Mouse (Mus musculus) limb, embryonic 15.5 days (tissue): Measurements from ENCODE around the gene Ltb. TPM values are rescaled to one million over a fixed set of nuclear protein-coding genes. Genes with fewer than 3 reads are reported as not detected.

Experiments used
- ATAC-seq: fragments of 200-750 bp; cut with Nextera tagmentation; 2 replicates; pipeline ENCODE4 v1.8.0; 2017; ENCODE audit warnings: low read depth, moderate TSS enrichment; ENCODE audit not compliant: insufficient number of reproducible peaks, low FRiP score, low TSS enrichment
- H3K27ac ChIP-seq: fragments of 300-500 bp; sonication (generic); 2 replicates; pipeline ENCODE4 v1.5.1; 2015; ENCODE audit warnings: moderate library complexity, mild to moderate bottlenecking, inconsistent platforms
- H3K27me3 ChIP-seq: fragments of 300-500 bp; sonication (generic); 2 replicates; pipeline ENCODE4 v1.6.1; 2015; ENCODE audit warnings: inconsistent platforms
- H3K36me3 ChIP-seq: fragments of 300-500 bp; sonication (generic); 2 replicates; pipeline ENCODE4 v1.6.1; 2015; ENCODE audit warnings: inconsistent platforms
- H3K4me1 ChIP-seq: fragments of 300-500 bp; sonication (generic); 2 replicates; pipeline ENCODE4 v1.6.1; 2015; ENCODE audit warnings: inconsistent platforms
- H3K4me2 ChIP-seq: fragments of 300-500 bp; sonication (generic); 2 replicates; pipeline ENCODE4 v1.6.1; 2015; ENCODE audit warnings: mild to moderate bottlenecking, inconsistent platforms
- H3K4me3 ChIP-seq: fragments of 300-500 bp; sonication (generic); 2 replicates; pipeline ENCODE4 v1.5.1; 2015; ENCODE audit warnings: mild to moderate bottlenecking, inconsistent platforms
- H3K9ac ChIP-seq: fragments of 300-500 bp; sonication (generic); 2 replicates; pipeline ENCODE4 v1.6.1; 2015; ENCODE audit warnings: inconsistent platforms
- H3K9me3 ChIP-seq: fragments of 300-500 bp; sonication (generic); 2 replicates; pipeline ENCODE4 v1.6.1; 2016; ENCODE audit warnings: inconsistent platforms
- WGBS: fragments of 180-500 bp; shearing (Covaris S2); methylation state at CpG from one replicate; pipeline ENCODE4 v1.1.7; 2015; 5-methylcytosine and 5-hydroxymethylcytosine counted together
- polyA plus RNA-seq: library from polyadenylated mRNA; unstranded; fragments of >200 nt; fragmentation: Nextera tagmentation; extraction: Ambion mirVana; gene quantifications from 2 replicates; pipeline ENCODE4 v1.2.1, GENCODE M21; 2015

The Ltb gene
- polyA plus RNA-seq, 1 experiment from 2014 or later, result 1.2 TPM

GRCm38 (mm10) chr17:35197126-35197525 is 2.9 kb downstream of the Ltb start:
- H3K9ac ChIP-seq, result no peak overlapping the region
- no peak for ATAC-seq
- peaks cover 26% of the 10 kb centered on the region for H3K4me1 ChIP-seq
- no peak overlapping the region for H3K27ac ChIP-seq
- H3K4me2 ChIP-seq, result no peak overlapping the region
- WGBS, result 35% methylated on average over 6 of the region's 6 CpGs
- no peak overlapping the region for H3K4me3 ChIP-seq
- H3K36me3 ChIP-seq, result no peaks in the 10 kb centered on the region
- peaks cover 57% of the 10 kb centered on the region for H3K27me3 ChIP-seq
- no peaks in the 10 kb centered on the region for H3K9me3 ChIP-seq

- Histone ChIP-seq H3K9ac (no peak overlapping the region), H3K27ac (no peak overlapping the region), H3K4me2 (no peak overlapping the region), H3K36me3 (no peaks in the 10 kb centered on the region), H3K27me3 (peaks cover 64% of the 10 kb centered on the region), H3K9me3 (no peaks in the 10 kb centered on the region), H3K4me1 (peaks cover 26% of the 10 kb centered on the region), H3K4me3 (no peak overlapping the region)
- WGBS, result 48% methylated on average over 7 of the region's 7 CpGs
- ATAC-seq, result no peak
Measured at GRCm38 (mm10) chr17:35198029-35198428, 3.8 kb downstream of the Ltb start.

- no peaks in the 10 kb centered on the region for H3K9me3 ChIP-seq
- no peak overlapping the region for H3K27ac ChIP-seq
- H3K9ac ChIP-seq, result no peak overlapping the region
- no peak for ATAC-seq
- WGBS, result 27% methylated on average over 8 of the region's 8 CpGs
- no peak overlapping the region for H3K4me2 ChIP-seq
- no peak overlapping the region for H3K4me3 ChIP-seq
- no peaks in the 10 kb centered on the region for H3K36me3 ChIP-seq
- H3K4me1 ChIP-seq, result peaks cover 26% of the 10 kb centered on the region
- peaks cover 69% of the 10 kb centered on the region for H3K27me3 ChIP-seq
Measured at GRCm38 (mm10) chr17:35198946-35199345, 4.7 kb downstream of the Ltb start.

DNA sequence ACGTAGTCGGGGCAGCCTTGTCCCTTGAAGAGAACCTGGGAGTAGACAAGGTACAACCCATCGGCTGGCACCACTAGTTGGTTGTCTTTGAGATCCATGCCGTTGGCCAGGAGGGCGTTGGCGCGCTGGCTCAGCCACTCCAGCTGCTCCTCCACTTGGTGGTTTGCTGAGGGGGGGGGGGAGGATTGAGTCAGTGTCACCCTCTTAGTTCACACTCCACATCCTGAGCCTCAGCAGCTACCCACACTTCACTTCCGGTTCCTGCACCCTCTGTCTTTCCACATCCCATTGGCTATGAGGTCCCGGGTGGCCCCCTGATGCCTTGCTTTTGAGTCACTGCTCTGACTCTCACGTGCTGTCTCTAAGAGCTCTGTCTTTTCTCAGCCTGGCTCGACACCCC is 6.2 kb downstream of the Ltb start:
- H3K27me3 ChIP-seq, result peaks cover 67% of the 10 kb centered on the region
- H3K4me2 ChIP-seq, result no peak overlapping the region
- peaks cover 14% of the 10 kb centered on the region for H3K4me1 ChIP-seq
- H3K9ac ChIP-seq, result no peak overlapping the region
- ATAC-seq, result no peak
- H3K4me3 ChIP-seq, result no peak overlapping the region
- no peak overlapping the region for H3K27ac ChIP-seq
- H3K36me3 ChIP-seq, result no peaks in the 10 kb centered on the region
- H3K9me3 ChIP-seq, result no peaks in the 10 kb centered on the region
- 85% methylated on average over 10 of the region's 11 CpGs for WGBS

GRCm38 (mm10) chr17:35201128-35201527 is 6.9 kb downstream of the Ltb start:
- H3K27me3 ChIP-seq, result peaks cover 60% of the 10 kb centered on the region
- H3K9me3 ChIP-seq, result no peaks in the 10 kb centered on the region
- H3K4me3 ChIP-seq, result peak overlapping the region; percentile 12; the same call in 1 of the 2 replicates
- WGBS, result 77% methylated on average over 11 of the region's 11 CpGs
- no peak overlapping the region for H3K4me2 ChIP-seq
- H3K9ac ChIP-seq, result no peak overlapping the region
- H3K4me1 ChIP-seq, result peaks cover 7% of the 10 kb centered on the region; the same call in 1 of the 2 replicates
- H3K27ac ChIP-seq, result no peak overlapping the region
- ATAC-seq, result no peak
- no peaks in the 10 kb centered on the region for H3K36me3 ChIP-seq

GRCm38 (mm10) chr17:35201787-35202186 is 7.5 kb downstream of the Ltb start, which contains the start of gene Tnf:
Gene Tnf (minus strand): TSS chr17:35202007.
- H3K4me3 ChIP-seq, result peak within 1 kb of the TSS; percentile 12; the same call in 1 of the 2 replicates
- H3K4me2 ChIP-seq, result 0 out of 2 replicates have a peak within 1 kb of the TSS, but pooled peaks have one; percentile 5
- H3K27me3 ChIP-seq, result peaks cover 54% of the 10 kb centered on the region

DNA sequence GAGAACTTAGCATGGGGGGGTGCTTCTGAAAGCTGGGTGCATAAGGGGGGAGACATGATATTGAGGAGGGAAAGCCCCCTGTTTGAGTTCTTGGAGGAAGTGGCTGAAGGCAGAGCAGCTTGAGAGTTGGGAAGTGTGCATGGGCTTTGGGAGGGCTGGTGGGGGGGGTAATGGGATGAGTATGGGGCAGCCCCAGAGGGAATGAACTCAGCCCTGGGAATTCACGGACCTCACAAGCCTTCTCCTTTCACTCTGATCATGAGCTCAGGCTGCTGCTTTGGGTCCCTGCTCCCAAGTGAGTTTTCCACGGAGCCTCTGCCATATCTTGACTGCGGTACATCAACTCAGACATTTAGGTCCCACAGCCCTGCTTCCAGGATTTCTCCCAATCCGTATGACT is 8.2 kb downstream of the Ltb start:
- H3K9me3 ChIP-seq, result no peaks in the 10 kb centered on the region
- H3K9ac ChIP-seq, result no peak overlapping the region
- peaks cover 4% of the 10 kb centered on the region; the same call in 1 of the 2 replicates for H3K4me1 ChIP-seq
- no peak overlapping the region for H3K4me2 ChIP-seq
- H3K27me3 ChIP-seq, result peaks cover 51% of the 10 kb centered on the region
- H3K36me3 ChIP-seq, result no peaks in the 10 kb centered on the region
- ATAC-seq, result no peak
- WGBS, result 71% methylated on average over 4 of the region's 4 CpGs
- H3K4me3 ChIP-seq, result no peak overlapping the region
- no peak overlapping the region for H3K27ac ChIP-seq

More at GRCm38 (mm10) chr17:35201787-35202186, 7.5 kb downstream of the Ltb start, which contains the start of gene Tnf:
- no peak within 1 kb of the TSS for H3K9ac ChIP-seq
- no peaks in the 10 kb centered on the region for H3K9me3 ChIP-seq
- H3K4me1 ChIP-seq, result peaks cover 4% of the 10 kb centered on the region; the same call in 1 of the 2 replicates
- ATAC-seq, result no peak
- H3K27ac ChIP-seq, result no peak within 1 kb of the TSS
- H3K36me3 ChIP-seq, result no peaks in the 10 kb centered on the region
- WGBS, result 23% methylated on average over 13 of the region's 13 CpGs

DNA sequence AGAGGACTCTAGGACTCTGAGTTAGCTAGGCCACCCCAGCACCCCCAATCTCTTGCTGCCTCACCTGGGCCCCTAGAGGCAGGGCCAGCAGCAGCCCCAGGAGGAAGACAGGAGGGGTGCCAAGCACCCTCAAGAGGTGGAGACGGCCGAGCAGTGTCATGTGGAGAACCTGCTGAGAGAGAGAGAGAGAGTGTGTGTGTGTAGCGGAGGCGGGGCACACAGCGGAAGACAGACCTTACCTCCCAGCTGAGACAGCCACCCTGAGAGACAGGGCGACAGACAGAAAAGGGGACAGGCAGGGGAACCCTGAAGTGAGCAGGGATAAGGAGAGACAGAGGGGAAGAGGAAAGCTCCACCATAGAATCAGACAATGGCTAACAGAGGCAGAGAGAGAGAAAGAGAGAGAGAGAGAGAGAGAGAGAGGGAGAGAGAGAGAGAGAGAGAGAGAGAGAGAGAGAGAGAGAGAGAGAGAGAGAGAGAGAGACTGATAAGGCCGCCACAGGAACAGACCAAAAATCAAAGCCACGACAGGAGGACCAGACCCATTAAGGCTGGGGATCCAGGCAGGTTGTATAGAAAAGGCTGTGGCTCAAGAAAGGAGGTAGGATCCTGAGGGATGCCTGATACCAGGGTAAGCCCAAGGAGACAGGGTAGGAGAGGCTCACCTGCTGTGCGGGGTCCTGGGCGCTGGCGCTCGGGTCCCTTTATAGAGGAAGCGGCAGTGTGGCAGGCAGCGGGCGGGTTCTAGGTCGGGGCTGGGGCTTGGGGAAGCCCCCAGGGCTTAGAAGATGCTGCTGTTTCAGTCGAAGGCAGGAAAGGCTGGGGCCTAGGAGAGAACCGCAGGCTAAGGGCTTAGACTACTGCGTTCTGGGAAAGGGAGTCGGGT is 10.5 kb downstream of the Ltb start, which contains the start of gene Lta:
Lta (minus strand) TSS at position 858 of the 886 bp plus-strand sequence.
- H3K4me1 ChIP-seq, result peaks cover 4% of the 10 kb centered on the region; the same call in 1 of the 2 replicates
- H3K27me3 ChIP-seq, result peaks cover 47% of the 10 kb centered on the region
- 29% methylated on average over 20 of the region's 20 CpGs for WGBS
- H3K36me3 ChIP-seq, result no peaks in the 10 kb centered on the region
- no peak within 1 kb of the TSS for H3K27ac ChIP-seq
- no peak within 1 kb of the TSS for H3K9ac ChIP-seq
- H3K4me3 ChIP-seq, result no peak within 1 kb of the TSS
- no peaks in the 10 kb centered on the region for H3K9me3 ChIP-seq
- no peak for ATAC-seq
- H3K4me2 ChIP-seq, result no peak within 1 kb of the TSS

DNA sequence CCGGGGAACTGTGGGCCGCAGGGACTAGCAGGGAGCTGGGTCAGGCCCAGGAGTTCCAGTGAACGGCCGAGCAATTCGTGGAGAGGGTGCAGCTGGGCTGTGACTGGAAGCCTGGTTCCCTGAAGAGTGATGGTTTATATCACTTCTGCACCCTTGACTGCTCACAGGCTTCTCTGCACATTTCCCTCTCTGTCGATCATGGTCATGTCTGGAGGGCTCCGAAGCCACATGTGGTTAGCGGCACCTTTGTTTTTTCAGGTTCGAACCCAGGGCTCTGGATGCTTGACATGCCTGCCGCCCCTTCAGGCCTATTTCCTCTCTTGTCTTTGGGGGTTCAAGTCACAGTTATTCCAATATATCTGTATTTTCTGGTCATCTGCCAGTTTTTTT is 11.1 kb downstream of the Ltb start:
- ATAC-seq, result no peak
- peaks cover 40% of the 10 kb centered on the region for H3K27me3 ChIP-seq
- WGBS, result 47% methylated on average over 10 of the region's 10 CpGs
- H3K4me1 ChIP-seq, result peaks cover 4% of the 10 kb centered on the region; the same call in 1 of the 2 replicates
- H3K4me2 ChIP-seq, result no peak overlapping the region
- no peak overlapping the region for H3K4me3 ChIP-seq
- H3K9me3 ChIP-seq, result no peaks in the 10 kb centered on the region
- H3K9ac ChIP-seq, result no peak overlapping the region
- H3K27ac ChIP-seq, result no peak overlapping the region
- no peaks in the 10 kb centered on the region for H3K36me3 ChIP-seq

DNA sequence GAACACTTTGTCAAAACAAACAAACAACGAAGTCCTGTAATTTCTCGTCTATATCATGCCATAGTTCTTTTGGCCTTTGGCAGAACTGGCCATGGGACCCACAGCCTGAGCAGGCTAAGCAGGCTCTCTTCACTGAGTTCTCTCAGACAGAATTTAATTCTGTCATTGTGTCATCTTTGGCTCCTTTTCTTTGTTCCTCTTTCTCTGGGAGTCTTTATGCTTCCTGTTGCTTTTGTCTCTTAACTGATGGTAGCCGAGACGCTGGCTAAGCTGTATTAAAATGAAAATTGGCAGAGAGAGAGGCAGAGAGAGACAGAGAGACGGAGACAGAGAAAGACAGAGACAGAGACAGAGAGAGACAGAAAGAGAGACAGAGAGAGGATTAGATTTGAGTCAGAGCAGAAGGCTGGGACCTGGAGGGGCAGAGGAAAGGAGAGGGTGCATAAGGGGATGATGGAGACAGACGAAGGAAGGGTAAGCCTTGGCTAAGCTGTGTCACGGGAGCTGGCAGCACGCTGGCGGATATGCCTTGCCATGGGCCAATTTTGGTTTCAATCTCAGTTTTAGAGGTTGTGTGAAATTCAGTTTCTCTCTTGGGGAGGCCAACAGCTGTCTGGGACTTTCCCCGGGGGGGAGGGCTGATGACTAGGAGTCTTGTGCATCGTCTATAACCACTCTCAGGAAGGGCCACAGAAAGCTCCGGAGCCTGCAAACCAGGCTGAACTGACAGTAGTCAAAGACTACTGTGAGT is 15.7 kb downstream of the Ltb start:
- no peak overlapping the region for H3K27ac ChIP-seq
- no peaks in the 10 kb centered on the region for H3K9me3 ChIP-seq
- H3K4me3 ChIP-seq, result no peak overlapping the region
- H3K27me3 ChIP-seq, result peaks cover 5% of the 10 kb centered on the region
- no peak for ATAC-seq
- H3K4me2 ChIP-seq, result no peak overlapping the region
- no peaks in the 10 kb centered on the region for H3K36me3 ChIP-seq
- no peaks in the 10 kb centered on the region for H3K4me1 ChIP-seq
- 78% methylated on average over 12 of the region's 12 CpGs for WGBS
- H3K9ac ChIP-seq, result no peak overlapping the region

DNA sequence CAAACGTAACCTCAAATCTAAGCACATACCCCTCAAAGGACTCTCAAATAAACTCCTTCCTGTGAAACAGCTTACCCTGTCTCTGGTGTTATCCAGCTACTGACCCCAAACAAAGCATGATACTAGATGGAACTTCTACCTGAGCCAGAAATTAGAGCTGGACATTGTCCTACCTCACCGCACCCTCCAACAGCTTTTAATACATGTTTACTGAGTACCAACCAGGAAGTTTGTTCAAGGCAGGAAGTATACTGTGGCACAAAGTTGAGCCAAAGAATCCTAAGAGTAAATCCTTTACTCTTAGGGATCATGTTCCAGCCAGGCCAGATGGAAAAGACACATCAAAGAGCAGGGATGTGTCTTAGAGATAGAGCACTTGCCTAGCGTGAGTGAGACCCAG is 16.4 kb downstream of the Ltb start:
- ATAC-seq, result no peak
- WGBS, result 57% methylated on average over 3 of the region's 3 CpGs
- Histone ChIP-seq H3K36me3 (no peaks in the 10 kb centered on the region), H3K4me2 (no peak overlapping the region), H3K9ac (no peak overlapping the region), H3K4me3 (no peak overlapping the region), H3K27ac (no peak overlapping the region), H3K9me3 (no peaks in the 10 kb centered on the region), H3K4me1 (no peaks in the 10 kb centered on the region), H3K27me3 (no peaks in the 10 kb centered on the region)

GRCm38 (mm10) chr17:35213071-35213470 is 18.8 kb downstream of the Ltb start:
- 89% methylated on average over 5 of the region's 5 CpGs for WGBS
- Histone ChIP-seq H3K4me2 (no peak overlapping the region), H3K9me3 (no peaks in the 10 kb centered on the region), H3K4me3 (no peak overlapping the region), H3K27ac (no peak overlapping the region), H3K9ac (no peak overlapping the region), H3K4me1 (no peaks in the 10 kb centered on the region), H3K27me3 (no peaks in the 10 kb centered on the region), H3K36me3 (no peaks in the 10 kb centered on the region)
- no peak for ATAC-seq
